Mouse (Mus musculus) lung, embryonic 15.5 days (tissue): ENCODE data around the gene Zmynd10. TPM values are rescaled to one million over a fixed set of nuclear protein-coding genes. Genes with fewer than 3 reads are reported as not detected.

Experiments used
- ATAC-seq: fragments of 200-750 bp; cut with Nextera tagmentation; 2 replicates; pipeline ENCODE4 v1.8.0; 2017; ENCODE audit warnings: moderate number of reproducible peaks, borderline replicate concordance; ENCODE audit not compliant: low FRiP score, low TSS enrichment; ENCODE audit errors: extremely low read depth
- H3K27ac ChIP-seq: fragments of 300-500 bp; sonication (generic); 2 replicates; pipeline ENCODE4 v1.5.1; 2015; ENCODE audit warnings: moderate library complexity, mild to moderate bottlenecking, inconsistent platforms
- H3K27me3 ChIP-seq: fragments of 300-500 bp; sonication (generic); 2 replicates; pipeline ENCODE4 v1.6.1; 2015; ENCODE audit warnings: inconsistent platforms
- H3K36me3 ChIP-seq: fragments of 300-500 bp; sonication (generic); 2 replicates; pipeline ENCODE4 v1.6.1; 2015; ENCODE audit warnings: inconsistent platforms
- H3K4me1 ChIP-seq: fragments of 300-500 bp; sonication (generic); 2 replicates; pipeline ENCODE4 v1.6.1; 2015; ENCODE audit warnings: inconsistent platforms
- H3K4me2 ChIP-seq: fragments of 300-500 bp; sonication (generic); 2 replicates; pipeline ENCODE4 v1.6.1; 2015; ENCODE audit warnings: inconsistent platforms, mild to moderate bottlenecking, moderate library complexity
- H3K4me3 ChIP-seq: fragments of 300-500 bp; sonication (generic); 2 replicates; pipeline ENCODE4 v1.5.1; 2015; ENCODE audit warnings: mild to moderate bottlenecking, inconsistent platforms
- H3K9ac ChIP-seq: fragments of 300-500 bp; sonication (generic); 2 replicates; pipeline ENCODE4 v1.6.1; 2015; ENCODE audit warnings: inconsistent platforms
- H3K9me3 ChIP-seq: fragments of 300-500 bp; sonication (generic); 2 replicates; pipeline ENCODE4 v1.6.1; 2016; ENCODE audit warnings: inconsistent platforms
- WGBS: fragments of 180-500 bp; shearing (Covaris S2); methylation state at CpG from one replicate; pipeline ENCODE4 v1.1.7; 2015; 5-methylcytosine and 5-hydroxymethylcytosine counted together
- polyA plus RNA-seq: library from polyadenylated mRNA; unstranded; fragments of >200 nt; fragmentation: Nextera tagmentation; extraction: Ambion mirVana; gene quantifications from 2 replicates; pipeline ENCODE4 v1.2.1, GENCODE M21; 2015

Gene Zmynd10
- polyA plus RNA-seq, result 6.8 TPM in 2 replicates

DNA sequence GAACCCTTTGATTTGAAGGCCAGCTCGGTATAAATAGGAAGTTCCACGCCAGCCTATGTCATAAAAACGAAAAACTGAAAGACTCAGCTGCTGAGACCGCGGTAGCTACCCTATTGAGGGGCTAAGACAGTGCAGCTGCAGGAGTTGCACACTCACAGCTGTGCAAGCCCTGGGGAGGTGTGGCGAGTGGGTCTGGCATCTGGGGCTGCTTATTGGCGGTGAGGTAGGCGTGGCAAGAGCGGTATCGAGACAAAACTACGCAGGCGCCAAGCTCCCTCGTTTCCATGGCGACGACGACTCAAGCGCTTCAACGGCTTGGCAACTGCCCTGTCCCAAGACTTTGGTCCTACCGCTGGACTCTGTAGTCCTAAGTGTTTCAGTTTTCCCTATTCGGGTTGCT, at the start of gene Zmynd10:
Gene Zmynd10, plus strand, starts transcription at position 273 of the 400 bp plus-strand sequence.
- Histone ChIP-seq H3K4me3 (peak within 1 kb of the TSS; percentile 19), H3K4me1 (peaks cover 44% of the 10 kb centered on the region), H3K27me3 (no peaks in the 10 kb centered on the region), H3K27ac (no peak within 1 kb of the TSS; the same call in 1 of the 2 replicates), H3K4me2 (peak within 1 kb of the TSS; percentile 44), H3K9ac (no peak within 1 kb of the TSS), H3K36me3 (peaks cover 9% of the 10 kb centered on the region; the same call in 1 of the 2 replicates), H3K9me3 (no peaks in the 10 kb centered on the region)
- WGBS, result 1% methylated on average over 20 of the region's 20 CpGs
- peak; percentile 41; the same call in 1 of the 2 replicates for ATAC-seq

DNA sequence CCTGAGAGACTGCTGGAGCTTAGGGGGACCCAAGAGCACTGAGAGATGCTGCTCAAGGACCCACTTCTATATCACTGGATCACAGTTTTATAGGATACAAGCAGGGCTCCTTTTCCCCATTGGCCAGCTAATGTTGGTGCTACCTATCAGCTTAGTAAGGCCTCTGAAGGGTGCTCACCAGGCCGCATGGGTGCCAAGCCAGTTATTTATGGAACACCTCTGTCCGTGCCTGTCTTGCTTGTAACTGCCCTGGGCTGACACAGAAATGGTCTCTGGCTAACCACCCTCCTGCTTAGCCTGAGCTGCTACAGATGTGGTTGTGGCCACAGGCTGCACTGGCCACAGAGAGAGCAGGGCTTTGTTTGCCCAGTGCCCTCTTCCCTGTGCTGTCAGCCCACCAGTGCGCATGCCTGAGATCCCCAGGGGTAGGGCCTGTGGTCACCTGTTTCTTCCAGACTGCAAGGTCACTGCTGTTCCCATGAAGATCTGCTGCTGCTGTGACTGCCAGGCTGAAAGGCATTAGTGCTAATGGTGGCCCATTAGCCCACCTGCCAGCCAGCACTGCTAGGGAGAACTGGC, 46.3 kb upstream of the Zmynd10 start:
- ATAC-seq, result no peak
- Histone ChIP-seq H3K27me3 (no peaks in the 10 kb centered on the region), H3K27ac (no peak overlapping the region), H3K4me1 (no peaks in the 10 kb centered on the region), H3K36me3 (no peaks in the 10 kb centered on the region), H3K9ac (no peak overlapping the region), H3K4me2 (no peak overlapping the region), H3K9me3 (no peaks in the 10 kb centered on the region), H3K4me3 (no peak overlapping the region)
- WGBS, result 75% methylated on average over 3 of the region's 3 CpGs

DNA sequence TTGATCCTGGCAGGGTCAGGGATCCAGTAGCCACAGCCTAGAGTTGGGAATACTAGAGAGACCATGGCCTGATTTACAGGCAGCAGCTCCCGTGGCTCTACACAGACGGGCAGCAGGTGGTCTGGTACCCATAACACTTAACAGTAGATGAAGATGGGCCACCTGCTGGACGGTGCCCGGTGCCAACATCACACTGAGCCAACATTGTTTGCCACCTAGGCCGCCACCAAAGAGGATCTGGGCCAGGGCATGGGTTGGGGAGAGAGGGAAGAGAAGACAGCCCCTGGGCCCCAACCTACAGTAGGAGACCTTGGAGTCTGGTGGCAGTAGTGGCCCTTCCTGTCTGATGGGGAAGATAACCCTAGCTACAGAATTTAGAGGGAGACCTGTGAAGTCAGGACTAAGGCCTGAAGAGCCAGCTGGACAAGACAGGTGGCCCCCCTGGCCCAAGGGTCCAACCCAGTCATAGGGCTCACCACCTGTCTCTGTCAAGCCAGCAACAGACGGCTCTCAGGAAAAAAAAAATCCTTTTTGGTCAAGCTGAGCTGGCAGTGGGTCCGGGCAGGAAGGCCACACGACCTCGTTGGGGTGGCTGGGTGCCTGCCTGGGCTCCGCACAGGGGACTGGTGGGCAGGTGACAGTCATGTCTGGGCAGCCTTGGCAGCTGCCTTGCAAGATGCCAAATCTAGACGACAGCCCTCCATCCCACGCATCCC, 44.8 kb upstream of the Zmynd10 start:
- Histone ChIP-seq H3K9ac (no peak overlapping the region), H3K36me3 (no peaks in the 10 kb centered on the region), H3K27me3 (no peaks in the 10 kb centered on the region), H3K27ac (no peak overlapping the region), H3K9me3 (no peaks in the 10 kb centered on the region), H3K4me3 (no peak overlapping the region), H3K4me1 (no peaks in the 10 kb centered on the region), H3K4me2 (no peak overlapping the region)
- WGBS, result 80% methylated on average over 12 of the region's 12 CpGs
- ATAC-seq, result no peak

DNA sequence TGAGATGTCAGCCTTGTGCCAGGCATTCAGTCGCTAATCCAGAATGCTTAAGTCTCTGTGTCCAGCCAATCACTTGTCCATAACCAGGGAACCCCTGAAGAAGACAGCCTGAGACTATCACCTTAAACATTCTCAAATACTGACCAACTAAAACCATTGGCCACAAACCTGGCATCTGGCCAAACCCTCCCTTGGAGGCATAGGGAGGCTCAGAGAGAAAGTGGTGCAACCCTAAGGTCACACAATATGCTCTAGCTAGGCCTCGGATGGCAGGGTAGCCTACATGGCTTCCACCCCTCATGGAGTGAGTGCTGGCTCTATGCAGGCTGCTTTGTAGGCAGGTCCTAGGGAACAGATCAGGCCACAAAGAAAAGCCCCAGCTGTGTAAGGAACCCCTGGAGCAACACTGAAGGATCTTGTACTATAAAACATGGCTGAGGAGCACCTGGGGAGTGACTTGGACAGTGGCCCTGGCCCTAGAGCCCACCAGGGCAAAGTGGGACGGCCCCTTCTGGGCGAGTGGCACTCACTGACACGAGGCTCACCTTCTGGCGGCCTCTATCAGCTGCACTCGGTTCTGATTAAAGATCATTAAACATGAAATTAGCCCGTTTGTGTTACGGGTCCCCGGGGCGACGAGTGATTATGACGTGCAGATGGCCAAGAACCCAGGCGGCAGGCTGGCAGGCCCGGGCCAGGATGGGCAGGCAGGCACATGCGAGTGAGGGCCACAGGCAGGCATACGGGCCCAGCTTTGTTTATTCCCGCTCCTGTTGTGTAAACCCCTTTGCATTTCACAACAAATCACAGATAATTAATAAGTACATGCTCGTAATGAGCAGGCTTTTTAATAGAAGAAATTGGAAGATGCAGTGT, 42.2 kb upstream of the Zmynd10 start:
- no peak overlapping the region for H3K27ac ChIP-seq
- 0 out of 2 replicates have a peak, but pooled peaks cover 5% of the 10 kb centered on the region for H3K27me3 ChIP-seq
- H3K9ac ChIP-seq, result no peak overlapping the region
- no peak overlapping the region for H3K4me2 ChIP-seq
- no peaks in the 10 kb centered on the region for H3K9me3 ChIP-seq
- 68% methylated on average over 19 of the region's 19 CpGs for WGBS
- no peak overlapping the region for H3K4me3 ChIP-seq
- ATAC-seq, result no peak
- no peaks in the 10 kb centered on the region for H3K4me1 ChIP-seq
- no peaks in the 10 kb centered on the region for H3K36me3 ChIP-seq

DNA sequence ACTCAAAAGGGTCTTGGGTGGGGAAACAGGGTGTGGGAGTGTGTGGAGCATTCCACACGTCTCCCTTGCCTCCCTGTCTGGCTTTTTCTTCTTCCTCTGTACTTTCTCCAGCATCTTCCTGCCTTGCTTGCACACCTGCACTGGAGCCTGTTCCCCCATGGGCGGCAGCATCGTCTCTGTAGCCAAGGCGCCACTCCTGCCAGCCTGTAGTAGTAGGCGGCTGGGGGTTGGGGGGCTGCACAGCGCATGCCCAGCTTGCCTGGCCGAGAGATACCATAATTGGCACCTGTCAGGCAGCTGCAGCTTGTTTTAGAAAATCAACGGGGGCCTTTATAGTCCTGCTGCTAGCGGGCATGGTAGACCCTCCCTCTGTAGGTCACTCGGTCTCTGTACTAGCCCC, 38.8 kb upstream of the Zmynd10 start:
- Histone ChIP-seq H3K27me3 (0 out of 2 replicates have a peak, but pooled peaks cover 5% of the 10 kb centered on the region), H3K9ac (no peak overlapping the region), H3K4me3 (no peak overlapping the region), H3K9me3 (no peaks in the 10 kb centered on the region), H3K4me2 (no peak overlapping the region), H3K27ac (no peak overlapping the region), H3K36me3 (no peaks in the 10 kb centered on the region), H3K4me1 (no peaks in the 10 kb centered on the region)
- WGBS, result 54% methylated on average over 10 of the region's 10 CpGs
- no peak for ATAC-seq

DNA sequence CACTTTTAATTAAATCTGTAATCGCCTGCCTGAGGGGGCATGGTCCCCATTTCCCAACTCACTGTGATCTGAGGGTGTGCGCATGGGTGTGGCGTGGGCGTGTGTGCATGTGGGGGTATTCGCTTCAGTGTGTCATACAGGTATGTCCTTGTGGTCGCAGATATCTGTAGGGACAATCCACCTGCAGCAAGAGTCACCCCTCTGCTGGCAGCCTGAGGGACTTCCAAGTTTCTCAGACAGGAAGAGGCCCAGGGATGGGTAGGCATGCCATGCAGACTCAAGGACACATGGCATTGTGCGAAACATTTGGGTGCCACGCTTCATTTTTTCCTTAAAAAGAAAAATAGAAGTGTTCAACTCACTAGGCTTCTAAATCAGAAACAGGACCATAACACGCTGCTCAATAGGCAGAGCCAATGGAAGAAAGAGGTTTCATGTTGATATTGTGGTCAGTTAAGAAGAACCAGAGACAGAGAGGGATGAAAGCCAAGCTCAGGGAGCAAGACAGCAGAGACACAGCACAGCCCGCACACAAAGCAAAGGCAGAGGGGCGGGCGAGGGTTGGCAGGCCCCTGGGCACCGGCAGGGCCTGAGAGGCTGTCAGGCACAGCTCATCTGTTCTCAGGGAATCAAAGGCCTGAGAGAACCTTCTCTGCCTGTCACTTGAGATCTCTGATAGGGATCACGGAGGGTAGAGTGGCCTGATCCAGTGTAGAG, 36.6 kb upstream of the Zmynd10 start:
- Histone ChIP-seq H3K4me1 (no peaks in the 10 kb centered on the region), H3K36me3 (no peaks in the 10 kb centered on the region), H3K9me3 (no peaks in the 10 kb centered on the region), H3K27me3 (0 out of 2 replicates have a peak, but pooled peaks cover 5% of the 10 kb centered on the region), H3K4me2 (no peak overlapping the region), H3K9ac (no peak overlapping the region), H3K4me3 (no peak overlapping the region), H3K27ac (no peak overlapping the region)
- WGBS, result 74% methylated on average over 14 of the region's 14 CpGs
- ATAC-seq, result no peak

DNA sequence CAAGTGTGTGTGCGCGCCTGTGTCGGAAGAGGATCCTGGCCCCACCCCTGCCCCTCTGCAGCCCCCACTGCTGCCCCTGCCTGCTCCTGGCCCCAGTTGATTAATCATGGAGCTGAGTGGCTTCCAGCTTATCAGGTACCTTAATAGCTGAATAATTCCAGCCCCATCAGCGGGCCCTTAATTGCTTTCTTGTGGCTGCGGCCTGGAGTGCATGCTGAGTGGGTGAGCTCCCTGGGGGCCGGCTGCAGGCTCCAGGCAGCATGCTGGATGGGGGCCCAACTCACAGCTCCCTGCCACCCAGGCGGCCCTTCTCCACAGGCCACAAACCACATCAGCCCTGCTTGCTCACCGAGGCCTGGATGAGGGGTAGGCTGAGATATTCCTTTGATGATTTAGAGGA, 35.7 kb upstream of the Zmynd10 start:
- no peak overlapping the region for H3K9ac ChIP-seq
- H3K27me3 ChIP-seq, result 0 out of 2 replicates have a peak, but pooled peaks cover 5% of the 10 kb centered on the region
- no peak for ATAC-seq
- H3K36me3 ChIP-seq, result no peaks in the 10 kb centered on the region
- no peak overlapping the region for H3K4me2 ChIP-seq
- H3K9me3 ChIP-seq, result no peaks in the 10 kb centered on the region
- H3K4me3 ChIP-seq, result no peak overlapping the region
- no peak overlapping the region for H3K27ac ChIP-seq
- 38% methylated on average over 8 of the region's 8 CpGs for WGBS
- no peaks in the 10 kb centered on the region for H3K4me1 ChIP-seq

DNA sequence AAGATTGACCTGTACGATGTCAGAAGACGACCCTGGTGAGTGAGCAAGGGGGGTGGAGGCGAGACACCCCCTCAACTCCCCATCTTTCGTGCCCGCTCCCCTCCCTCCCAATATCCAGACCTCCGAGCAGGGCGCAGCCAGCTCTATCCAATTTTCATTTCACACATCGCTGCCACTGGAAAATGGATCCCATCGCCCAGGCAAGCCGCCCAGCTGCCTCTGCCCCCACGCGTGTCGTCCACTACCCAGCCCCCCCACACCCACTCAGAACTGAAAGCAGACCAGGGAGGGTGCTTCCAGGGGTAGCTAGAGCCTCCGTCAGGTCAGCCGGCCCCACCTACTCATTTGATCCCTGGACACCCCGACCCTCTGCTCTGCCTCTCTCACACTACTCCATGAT, 34.8 kb upstream of the Zmynd10 start:
- ATAC-seq, result no peak
- WGBS, result 74% methylated on average over 16 of the region's 16 CpGs
- no peaks in the 10 kb centered on the region for H3K36me3 ChIP-seq
- H3K4me3 ChIP-seq, result no peak overlapping the region
- H3K9ac ChIP-seq, result no peak overlapping the region
- H3K9me3 ChIP-seq, result no peaks in the 10 kb centered on the region
- no peak overlapping the region for H3K4me2 ChIP-seq
- no peaks in the 10 kb centered on the region for H3K4me1 ChIP-seq
- 0 out of 2 replicates have a peak, but pooled peaks cover 5% of the 10 kb centered on the region for H3K27me3 ChIP-seq
- H3K27ac ChIP-seq, result no peak overlapping the region

DNA sequence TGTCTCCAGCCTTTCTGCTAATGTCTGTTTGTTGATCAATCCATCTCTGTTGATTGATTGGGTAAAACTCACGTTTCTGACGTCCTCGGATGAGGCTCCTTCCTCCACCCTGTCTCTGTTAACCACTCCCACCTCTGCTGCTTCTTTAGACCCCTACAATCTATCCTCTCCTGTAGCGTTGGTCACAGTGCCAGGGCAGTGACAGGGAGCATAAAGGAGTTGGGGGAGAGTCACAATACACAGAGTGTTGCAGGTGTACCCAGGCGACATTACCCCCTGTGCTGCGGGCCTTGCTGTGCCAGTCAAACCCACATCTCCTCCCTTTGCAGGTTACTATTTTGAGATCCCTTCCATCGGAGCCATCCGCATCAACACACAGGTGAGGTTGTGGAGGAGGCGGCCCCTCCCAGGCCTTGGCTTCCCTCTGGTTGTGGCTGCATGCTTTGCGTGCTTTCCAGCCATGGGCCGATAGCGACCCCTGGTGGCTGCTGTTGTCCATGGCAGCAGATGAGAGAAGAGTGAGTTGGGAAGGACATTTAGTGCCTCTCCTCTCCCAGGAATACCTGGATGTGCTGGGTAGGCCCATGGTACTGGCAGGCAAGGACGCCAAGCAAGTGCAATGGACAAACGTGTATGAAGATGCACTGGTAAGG, 32.7 kb upstream of the Zmynd10 start:
- Histone ChIP-seq H3K4me2 (no peak overlapping the region), H3K9me3 (no peaks in the 10 kb centered on the region), H3K4me3 (no peak overlapping the region), H3K9ac (no peak overlapping the region), H3K27ac (no peak overlapping the region), H3K4me1 (no peaks in the 10 kb centered on the region), H3K36me3 (no peaks in the 10 kb centered on the region), H3K27me3 (peaks cover 2% of the 10 kb centered on the region; the same call in 1 of the 2 replicates)
- no peak for ATAC-seq
- 10% methylated on average over 14 of the region's 14 CpGs for WGBS

DNA sequence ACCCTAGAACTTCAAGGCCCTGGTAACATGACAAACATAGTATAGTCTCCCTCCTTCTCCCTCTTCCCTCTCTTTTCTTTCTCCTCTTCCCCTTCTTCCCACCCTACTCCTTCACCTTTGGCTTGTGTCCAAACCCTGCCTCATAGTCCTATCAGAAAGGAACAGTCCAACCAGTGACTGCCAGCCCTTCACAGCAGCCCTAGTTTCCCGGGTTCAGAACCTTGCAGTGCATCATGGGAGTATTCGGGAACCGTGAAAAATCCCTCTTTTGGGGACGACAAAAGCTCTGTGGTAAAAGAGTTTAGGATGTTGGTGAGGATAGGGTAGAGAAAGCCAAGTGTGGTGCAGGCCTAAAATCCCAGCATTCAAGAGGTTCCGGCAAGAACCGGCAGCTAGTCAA, 26.8 kb upstream of the Zmynd10 start:
- Histone ChIP-seq H3K27me3 (peaks cover 3% of the 10 kb centered on the region; the same call in 1 of the 2 replicates), H3K4me2 (no peak overlapping the region), H3K36me3 (no peaks in the 10 kb centered on the region), H3K9ac (no peak overlapping the region), H3K9me3 (no peaks in the 10 kb centered on the region), H3K27ac (no peak overlapping the region), H3K4me1 (peaks cover 9% of the 10 kb centered on the region), H3K4me3 (no peak overlapping the region)
- ATAC-seq, result no peak
- WGBS, result 65% methylated on average over 6 of the region's 6 CpGs

DNA sequence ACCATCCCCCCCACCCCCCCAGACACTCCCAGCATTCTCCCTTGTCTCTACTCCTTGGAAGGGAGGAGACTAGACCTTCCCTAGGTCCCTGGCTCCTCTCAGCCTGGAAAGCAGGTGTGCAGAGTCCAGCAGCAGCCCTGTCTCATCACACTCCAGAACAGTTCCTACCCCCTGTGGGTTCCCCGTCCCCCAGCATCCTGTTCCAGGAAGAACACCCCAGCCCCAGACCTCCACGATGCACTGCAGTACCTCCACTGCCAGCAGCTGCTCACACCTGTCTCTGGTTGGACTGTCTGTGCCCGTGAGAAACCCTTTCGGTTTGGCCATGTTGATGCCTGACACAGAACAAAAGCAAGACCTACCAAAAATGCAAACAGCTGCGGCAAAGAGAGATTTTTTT, 25.9 kb upstream of the Zmynd10 start:
- no peak for ATAC-seq
- H3K4me1 ChIP-seq, result peaks cover 10% of the 10 kb centered on the region
- H3K27me3 ChIP-seq, result peaks cover 12% of the 10 kb centered on the region
- H3K9me3 ChIP-seq, result no peaks in the 10 kb centered on the region
- H3K4me3 ChIP-seq, result no peak overlapping the region
- H3K36me3 ChIP-seq, result no peaks in the 10 kb centered on the region
- H3K4me2 ChIP-seq, result peak overlapping the region; percentile 52; the same call in 1 of the 2 replicates
- H3K9ac ChIP-seq, result no peak overlapping the region
- no peak overlapping the region for H3K27ac ChIP-seq
- 44% methylated on average over 5 of the region's 5 CpGs for WGBS
